Mouse (Mus musculus): ENCODE results near the gene Mcl1.
A peak's percentile ranks its signal among the peaks of the same experiment; 100 is the strongest.
"Not testable (repeated sequence)": the region's sequence is repeated elsewhere in the genome, so short reads cannot be mapped to it uniquely, and the experiment has no call there.

Gene Mcl1

DNA sequence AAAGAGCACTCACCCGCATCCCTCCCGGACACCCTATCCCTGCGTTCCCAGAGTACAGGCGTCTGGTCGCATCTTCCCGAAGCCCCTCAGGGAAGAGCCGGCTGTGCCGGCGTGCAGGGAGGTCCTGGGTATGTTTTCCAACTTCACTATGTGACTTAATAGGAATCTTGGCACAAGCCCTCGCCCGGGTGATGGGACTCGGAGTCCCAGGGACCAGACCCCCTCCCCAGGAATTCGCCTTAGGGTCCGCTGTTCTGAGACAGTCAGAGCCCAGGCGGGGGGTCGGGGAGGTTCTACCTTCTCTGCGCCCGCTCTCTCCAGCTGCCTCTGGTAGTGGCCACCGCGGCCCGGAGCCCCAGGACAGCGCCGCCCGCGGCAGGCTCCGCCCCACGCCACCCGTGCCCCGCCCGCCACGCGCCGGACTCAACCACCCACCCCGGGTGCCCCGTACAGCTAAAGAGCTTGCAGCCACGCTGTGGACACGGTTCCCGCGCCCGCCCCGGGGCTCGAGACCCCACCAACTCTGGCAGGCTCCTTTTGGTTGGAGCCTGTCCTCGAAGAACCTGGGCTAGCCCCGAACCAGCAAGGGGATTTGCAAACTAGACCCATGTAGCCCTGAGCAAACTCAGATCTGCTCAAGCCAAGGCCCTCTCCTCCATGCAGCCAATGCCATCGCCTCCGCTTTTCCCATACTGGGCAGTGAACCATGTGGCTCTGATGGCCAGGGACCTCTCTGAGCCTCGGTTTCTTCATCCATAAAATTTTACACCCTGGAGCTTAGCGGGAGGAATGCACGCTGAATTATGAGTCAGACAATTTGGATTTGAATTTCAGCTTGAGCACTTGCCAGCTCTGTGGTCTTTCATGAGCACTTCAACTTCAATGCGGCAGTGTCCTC is 29.2 kb downstream of the Mcl1 start, which contains the start of gene Adamtsl4:
TSS of gene Adamtsl4 (minus strand) at position 394 of the 898 bp plus-strand sequence.
- peak; percentile 54 for DNase-seq

DNA sequence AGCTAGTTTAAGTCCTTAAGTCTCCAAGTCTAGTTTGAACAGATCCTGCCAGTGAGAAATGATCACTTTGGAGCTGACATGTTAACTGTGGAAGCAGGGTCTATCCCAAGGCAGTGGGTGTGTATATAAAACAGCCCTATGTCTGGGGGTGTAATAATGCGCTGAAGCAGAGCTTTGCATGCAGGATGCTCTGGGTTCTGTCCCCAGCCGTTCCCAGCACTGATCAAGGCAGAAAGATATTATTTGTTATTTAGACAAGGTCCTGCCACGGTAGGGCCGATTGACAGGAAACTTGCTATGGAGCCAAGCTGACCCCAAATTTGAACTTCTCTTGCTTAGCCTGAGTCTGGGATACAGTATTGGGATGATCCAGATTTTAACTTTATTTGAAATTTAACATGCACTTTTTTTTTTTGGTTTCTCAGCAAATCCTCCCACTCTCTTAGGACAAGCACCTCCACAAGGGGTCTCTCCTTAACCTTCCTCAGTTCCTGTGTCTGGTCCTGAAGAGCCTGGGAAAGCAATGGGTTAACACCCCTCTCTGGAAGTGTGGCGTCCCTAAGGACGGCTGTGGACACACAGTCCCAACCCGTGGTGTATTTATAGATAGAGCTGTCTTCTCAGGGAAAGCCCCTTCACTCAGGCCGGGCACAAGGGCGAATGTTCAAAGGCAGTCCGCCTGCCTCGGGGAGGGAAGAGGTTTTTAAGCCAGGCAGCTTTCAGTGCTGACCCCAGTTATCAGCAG is 30.8 kb downstream of the Mcl1 start:
- DNase-seq, result no peak

DNA sequence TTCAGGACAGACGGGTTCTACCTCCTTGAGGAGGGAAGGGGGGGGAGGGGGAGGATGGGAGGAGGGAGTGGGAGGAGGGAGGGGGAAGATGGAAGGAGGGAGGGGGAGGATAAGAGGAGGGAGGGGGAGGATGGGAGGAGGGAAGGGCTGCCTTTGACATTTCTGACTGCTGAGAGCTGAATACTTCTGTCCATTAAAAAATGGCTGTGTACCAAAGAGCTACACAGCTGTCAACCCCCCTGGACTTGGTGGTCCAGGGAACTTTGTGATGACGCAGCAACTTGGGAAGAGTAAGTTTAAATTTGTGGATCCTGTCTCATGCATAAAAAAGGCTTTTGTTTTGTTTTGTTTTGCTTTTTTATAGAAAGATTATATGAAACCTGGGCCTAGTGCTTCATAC is 31.4 kb downstream of the Mcl1 start:
- no peak for DNase-seq

DNA sequence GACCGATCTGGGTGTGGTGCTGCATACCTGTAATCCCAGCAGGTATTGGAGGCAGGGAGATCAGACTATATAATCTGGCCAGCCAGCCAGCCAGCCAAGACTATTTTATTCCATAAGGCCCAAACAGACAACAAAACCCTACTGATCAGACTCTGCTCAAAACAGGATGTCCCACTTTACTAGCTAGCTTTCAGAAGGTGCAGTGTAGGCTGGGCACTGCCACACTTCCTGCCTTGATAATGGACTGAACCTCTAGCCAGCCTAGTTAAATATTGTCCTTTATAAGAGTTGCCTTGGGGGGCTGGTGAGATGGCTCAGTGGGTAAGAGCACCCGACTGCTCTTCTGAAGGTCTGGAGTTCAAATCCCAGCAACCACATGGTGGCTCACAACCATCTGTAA is 32.0 kb downstream of the Mcl1 start:
- not testable (repeated sequence) for DNase-seq

DNA sequence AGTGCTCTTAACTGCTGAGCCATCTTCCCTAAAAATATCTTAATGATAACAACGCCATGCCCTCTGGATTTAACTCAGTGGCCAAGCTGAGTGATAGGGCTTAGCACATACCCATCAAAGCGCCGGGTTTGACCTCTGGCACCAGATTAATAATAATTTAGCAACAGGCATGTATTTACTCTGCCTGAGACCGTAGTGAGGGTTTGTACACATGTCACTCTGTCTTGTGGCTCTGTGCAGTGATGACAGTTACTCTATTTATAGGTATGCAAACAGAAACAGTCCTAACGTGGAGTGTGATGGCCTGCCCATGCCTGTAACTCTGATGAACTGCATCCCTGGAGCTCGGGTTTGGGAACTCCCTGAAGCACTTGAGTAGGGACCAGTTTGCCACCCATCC is 34.1 kb downstream of the Mcl1 start:
- no peak for DNase-seq

DNA sequence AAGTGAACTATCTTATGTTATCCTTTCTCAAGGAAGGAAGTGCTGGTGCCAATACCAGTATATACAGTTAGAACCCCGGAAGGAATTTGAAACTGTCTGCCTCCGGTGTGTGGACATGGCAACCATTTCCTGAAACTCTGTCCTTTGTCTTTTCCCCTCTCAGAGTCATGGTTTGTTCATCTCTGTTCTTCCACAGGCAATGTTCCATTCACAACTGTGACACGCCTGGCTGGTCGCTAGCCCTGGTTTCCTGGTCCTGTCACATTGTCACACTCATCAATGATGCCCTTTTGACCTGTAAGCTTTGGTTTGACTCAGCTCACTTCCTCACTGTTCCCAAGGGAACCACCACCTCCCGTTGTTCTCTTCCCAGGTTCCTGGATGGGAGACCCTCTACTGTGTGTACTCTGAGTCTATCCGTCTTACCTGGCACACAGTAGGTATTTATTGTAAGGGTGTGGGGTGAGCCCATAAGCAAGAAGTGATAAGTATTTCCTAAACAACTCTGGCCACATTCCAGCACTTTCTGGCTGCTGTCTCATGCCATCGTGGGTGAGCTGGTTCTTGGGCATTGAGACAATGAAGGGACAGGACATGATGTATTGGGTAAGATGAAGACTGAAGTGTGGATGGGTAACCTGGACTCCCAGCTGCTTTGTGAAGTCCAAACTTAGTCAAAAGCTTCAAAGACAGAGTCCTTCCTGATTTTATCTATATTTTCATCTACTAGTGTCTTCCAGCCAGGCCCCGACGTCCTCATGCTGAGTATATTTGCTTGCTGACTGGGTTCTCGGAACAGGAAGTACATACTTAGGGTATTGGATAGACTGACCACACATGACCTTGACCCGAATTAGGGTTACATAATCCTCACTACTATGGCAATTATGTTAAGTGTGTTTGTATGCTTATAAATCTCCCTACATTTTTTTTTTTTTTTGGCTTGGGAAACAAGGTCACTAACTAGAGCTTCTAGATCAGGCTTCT is 35.5 kb downstream of the Mcl1 start:
- DNase-seq, result no peak

DNA sequence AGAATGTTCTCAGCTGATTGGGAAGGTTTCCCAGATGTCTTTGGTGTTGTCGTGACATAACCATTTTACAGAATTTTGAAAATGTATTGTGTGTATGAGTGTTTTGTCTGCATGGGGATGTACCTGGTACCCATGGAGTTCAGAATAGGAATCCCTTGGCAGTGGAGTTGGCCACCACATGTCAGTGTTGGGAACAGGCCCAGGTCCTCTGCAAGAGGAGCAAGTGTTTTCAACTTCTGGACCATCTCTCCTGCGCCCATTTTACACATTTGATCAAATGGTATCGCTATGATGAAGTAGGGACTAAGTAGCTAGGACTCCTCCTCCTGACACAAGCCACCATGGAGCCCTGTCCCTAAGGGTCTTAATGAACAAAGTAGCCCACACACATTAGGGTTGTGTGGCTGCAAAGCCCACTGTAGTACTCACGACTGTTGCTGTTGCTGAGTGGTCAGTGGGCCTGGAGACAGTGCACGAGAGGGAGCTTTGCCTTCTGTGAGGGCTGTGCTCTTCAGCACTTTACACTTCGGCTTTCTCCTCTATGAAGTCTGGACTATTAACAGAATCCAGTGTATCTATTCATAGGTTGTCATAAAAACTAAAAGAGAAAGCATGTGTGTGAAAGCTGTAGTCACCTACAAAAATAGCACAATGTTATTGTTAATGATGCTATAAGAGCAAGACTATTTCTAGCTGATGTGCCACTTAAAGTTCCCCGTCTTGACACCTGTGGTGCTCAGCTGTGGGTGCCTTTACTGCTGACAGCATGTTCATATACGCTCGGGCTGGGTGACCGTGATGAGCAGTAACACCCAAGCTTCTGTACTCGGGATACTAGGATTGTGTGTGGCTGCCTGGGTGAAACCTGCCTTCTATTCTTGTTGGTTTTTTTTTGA is 36.5 kb downstream of the Mcl1 start:
- DNase-seq, result no peak

DNA sequence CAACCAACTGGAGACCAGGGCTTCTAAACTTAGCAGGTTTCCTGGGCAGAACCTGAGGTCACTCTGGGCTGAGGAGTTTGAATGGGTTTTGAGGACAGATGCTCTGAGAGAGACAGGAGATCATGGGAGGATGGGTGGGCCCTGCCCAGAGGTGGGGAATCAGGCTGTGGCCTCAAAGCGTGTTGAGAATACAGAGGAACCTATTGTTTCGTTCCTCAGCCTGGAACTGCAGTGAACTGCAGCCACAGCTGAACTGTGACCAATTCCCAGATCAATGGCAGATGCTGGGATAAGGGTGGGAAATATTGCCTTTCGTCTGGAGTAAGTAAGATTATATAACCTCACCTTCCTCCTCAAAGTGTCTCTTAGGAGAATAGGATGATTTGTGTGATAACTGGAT is 37.2 kb downstream of the Mcl1 start:
- DNase-seq, result no peak

DNA sequence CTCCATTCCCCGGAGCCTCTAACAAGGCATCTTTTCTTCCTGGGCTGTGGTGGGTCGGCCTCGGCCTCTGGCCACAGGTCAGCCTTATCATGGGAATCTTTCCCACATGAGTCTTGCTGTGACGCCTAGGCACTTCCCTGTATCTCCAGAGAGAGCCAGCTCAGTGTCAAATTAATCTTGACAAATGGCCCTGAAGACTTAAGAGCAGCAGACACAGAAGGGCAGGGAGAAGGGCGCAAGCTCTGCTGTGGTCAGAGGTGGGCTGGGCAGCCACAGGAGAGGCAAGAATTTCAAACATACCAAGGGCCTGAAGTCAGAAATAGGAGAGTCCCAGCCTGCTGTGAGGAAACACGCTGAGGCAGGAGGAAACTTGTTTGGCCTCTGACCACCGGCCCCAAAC is 37.8 kb downstream of the Mcl1 start:
- DNase-seq, result no peak

DNA sequence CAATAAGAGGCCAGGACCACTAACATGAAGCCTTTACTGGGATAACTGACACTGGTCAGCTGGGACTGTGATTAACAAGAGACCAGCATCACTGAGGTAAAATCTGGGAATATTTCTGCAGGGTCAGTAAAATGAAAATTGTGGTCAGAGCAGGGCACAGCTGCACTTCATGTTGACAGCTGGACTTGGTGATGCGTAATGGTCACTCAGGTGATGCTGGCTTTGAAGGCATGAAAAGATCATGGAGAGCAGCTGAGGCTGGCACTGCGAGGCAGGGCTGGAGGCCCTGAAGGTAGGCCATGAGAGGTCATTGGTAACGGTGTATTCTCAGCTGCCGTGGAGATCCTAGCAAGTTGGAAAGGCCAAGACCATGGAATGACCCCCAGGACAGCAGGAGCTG is 39.7 kb downstream of the Mcl1 start:
- DNase-seq, result no peak

DNA sequence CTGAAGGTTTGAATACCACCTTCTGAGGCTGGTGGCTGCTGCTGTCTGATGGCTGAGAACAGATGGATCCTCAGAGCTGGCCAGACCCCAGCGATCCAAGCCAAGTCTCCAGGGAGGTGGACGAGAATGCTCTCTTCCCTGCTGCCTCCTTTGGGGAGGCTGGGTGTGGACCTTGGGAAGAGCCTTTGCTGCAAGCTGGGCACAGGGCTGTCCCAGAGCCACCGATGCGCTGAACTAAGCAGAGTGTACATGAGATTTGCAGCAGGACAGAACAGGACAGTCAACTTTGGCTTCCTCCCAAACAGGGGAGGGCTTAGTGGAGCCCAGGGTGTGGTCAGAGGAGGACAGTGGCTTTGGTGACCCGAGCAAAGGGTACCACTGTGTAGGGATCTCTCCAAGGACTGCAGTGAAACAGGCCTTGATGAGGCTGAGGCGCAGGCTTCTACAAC is 41.7 kb downstream of the Mcl1 start:
- peak; percentile 77 for DNase-seq

DNA sequence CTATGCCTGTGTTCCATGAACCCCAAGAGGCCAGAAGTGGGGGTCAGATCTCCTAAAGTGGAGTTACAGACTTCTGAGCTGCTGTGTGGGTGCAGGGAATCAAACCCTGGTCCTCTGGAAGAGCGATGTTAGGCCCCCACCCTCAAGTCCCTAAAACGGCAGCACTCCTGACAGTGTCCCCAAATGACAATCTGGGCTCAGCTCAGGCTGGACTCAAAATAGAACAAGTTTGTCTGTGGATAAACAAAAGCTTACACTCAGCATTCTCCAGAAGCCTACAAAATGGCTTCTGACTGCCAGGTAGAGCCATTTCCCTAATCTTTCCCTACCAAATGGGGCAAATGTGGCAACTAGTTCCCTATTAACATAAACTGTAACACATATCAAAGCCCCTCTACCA is 42.5 kb downstream of the Mcl1 start:
- no peak for DNase-seq

DNA sequence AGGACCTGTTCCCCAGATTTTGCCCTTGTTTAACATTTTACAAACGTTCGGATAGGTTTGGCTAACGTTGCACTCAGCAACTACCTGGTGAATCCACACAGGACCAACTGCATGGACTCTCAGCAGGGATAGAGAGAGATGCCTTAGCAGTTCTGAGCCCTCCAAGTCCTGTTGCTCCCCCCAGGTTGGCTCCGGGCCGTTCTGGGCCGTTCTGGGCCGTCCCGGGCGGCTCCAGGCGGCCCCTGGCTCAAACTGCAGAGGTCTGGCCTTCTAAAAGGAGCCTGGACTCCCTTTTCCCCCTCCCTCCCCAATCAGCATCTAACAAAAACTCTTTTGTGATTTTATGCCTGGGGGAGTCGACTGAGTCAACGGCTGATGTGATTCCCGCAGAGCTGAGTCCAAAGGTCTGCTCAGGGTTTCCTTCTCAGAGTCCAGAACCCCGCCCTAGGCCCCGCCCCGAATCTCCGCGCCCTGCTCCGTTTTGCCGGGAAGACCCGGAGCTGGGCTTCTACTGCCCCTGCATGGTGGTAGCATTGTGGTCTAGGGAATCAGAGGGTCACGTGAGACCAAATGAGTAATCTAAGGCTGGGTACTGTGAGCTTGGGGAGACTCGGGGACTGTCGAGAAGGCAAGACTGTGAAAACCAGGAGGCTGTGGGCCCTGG is 43.4 kb downstream of the Mcl1 start:
- DNase-seq, result peak; percentile 57

DNA sequence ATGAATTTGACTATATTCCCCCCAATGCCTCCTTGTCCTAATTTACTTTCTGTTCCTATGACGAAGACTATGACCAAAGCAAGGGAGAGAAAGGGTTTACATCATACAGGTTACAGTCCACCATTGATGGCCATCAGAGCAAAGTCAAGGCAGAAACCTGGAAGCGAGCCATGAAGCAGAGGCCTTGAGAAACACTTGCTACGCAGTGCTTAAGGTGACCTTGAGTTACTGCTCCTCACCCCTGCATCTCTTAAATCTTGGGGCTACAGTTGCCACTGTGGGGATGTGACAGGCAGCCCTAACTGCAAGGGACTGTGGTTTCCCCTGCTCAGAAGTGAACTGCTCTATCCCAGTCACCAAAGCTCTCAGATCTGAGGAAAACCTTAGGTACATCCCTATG is 44.7 kb downstream of the Mcl1 start:
- DNase-seq, result no peak

DNA sequence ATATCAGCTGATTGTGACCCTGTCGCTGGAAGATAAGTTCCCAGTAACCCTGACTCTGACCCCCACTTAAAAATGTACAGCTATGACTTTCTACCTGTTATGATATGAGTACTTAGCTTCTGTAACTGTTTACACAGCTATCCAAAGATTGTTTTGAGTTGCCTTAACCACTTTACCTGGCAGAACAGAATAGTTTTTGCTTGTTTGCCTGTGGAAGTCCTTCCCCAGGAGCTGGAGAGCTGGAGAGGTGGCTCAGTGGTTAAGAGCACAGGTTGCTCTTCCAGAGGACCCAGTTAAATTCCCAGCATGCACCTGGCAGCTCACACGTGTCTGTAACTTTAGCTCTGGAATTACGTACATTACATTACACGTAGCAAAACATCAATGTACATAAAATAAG is 46.0 kb downstream of the Mcl1 start:
- no peak for DNase-seq

DNA sequence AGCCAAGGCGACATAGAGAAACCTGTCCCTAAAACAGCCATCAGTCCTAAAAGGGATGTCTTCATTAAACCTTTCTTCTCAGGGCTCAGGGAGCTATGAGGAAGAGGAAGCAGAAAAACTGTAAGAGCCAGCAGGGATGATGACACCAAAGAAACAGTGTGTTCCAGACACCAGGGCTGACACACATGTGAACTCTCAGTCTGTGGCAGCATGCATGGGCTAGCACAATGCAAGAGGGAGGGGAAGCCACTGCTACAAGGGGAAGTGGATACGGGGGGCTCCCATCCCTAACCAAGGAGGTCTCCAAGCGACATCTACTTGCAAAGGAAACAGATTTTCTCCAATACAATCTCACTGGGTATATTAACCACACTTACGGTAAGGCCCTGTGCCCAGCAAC is 47.7 kb downstream of the Mcl1 start:
- no peak for DNase-seq

DNA sequence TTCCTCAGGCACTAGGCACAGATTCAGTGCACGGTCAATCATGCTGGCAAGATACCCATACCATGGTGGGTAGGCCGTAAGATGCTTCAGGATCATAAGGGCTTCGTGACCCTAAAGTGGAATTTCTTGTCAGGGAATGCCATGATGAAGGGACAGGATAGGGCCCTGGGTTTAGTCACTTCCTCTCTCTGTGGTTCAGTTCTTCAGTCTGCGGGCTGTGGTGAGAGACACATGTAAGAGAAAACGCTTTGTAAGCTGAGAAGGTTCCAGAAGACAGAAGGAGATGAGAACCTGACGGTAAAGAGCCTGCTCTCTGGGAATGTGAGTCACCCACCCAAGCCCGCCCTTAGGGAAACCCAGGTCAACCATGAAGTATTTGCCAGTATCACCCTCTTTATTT is 48.9 kb downstream of the Mcl1 start:
- DNase-seq, result no peak

DNA sequence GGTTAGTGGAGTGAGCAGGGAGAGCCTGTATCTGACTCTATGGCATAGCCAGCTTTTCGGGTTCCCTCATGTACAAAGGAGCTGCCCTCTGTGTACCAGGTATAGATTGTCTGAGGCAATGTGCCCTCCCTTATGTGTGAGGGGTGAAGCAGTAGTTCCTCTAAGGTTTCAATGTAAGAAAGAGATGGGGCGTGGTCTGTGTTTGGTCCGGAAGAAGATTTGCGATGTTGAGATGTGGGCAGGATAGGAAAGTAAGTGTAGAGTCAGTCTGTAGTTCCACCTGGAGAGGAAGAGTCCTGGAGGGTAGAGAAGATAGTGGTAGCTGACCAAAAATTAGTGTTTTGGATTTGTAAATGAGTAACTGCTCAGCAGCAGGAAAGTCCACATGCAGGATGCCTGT is 50.5 kb downstream of the Mcl1 start:
- no peak for DNase-seq

DNA sequence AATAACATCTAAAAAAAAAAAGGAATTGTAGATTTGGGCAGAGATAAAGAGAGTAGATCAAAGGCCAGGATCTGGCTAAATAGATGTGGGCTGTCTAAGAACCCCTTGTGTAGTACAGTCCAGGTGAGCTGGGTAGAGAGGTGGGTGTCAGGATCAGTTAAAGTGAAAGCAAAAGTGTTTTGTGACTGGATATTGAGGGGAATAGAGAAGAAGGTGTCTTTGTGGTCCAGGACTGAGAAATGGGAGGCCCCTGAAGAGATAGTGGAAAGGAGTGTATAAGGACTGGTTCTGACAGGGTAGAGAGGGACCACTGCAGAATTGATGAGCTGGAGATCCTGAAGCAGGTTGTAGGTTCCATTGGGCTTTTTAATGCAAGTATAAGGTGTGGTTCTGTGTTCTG is 51.4 kb downstream of the Mcl1 start:
- DNase-seq, result no peak

Data from cerebellum, adult 11-12 months (tissue).